Mouse (Mus musculus) Patski (cell line): ENCODE measurements around the gene Adam15. TPM values are rescaled to one million over a fixed set of nuclear protein-coding genes. Genes with fewer than 3 reads are reported as not detected.

Source experiments
- ATAC-seq: fragments of 100-300 bp; one replicate; pipeline ENCODE4 v1.8.0; 2021
- CTCF ChIA-PET: fragments of 350-600 bp; sonication (Branson Sonifier 250); formaldehyde crosslinking; loops from one replicate; lab custom pipeline; 2022; ENCODE audit warnings: inconsistent platforms; lab: Charles Lee
- POLR2A ChIA-PET: fragments of 350-600 bp; sonication (Branson Sonifier 250); formaldehyde crosslinking; loops from one replicate; lab custom pipeline; 2022; ENCODE audit warnings: antibody characterized with exemption, inconsistent platforms; lab: Charles Lee
- DNase-seq: peaks from one replicate; pipeline ENCODE4 v3.0.0-alpha.2; 2011; ENCODE audit warnings: low read depth, low spot score
- H3K27me3 ChIP-seq: fragments of 371-371 bp; one replicate; pipeline ENCODE4 v1.5.1; 2021
- CTCF ChIP-seq: fragments of 100-300 bp; IDR thresholded peaks from one replicate; pipeline ENCODE4 v1.5.1; 2021
- in situ Hi-C: fragments of 300-500 bp; cut with MboI; formaldehyde crosslinking; loops from 3 replicates; pipeline ENCODE4 v1.11.1; 2018; ENCODE audit warnings: low pct_unique_long_range_greater_than_20kb, mixed read lengths
- polyA plus RNA-seq: library from polyadenylated mRNA; unstranded; gene quantifications from one replicate; pipeline ENCODE4 v1.2.3, GENCODE M21; 2021

Adam15 gene
- polyA plus RNA-seq, 1 experiment from 2014 or later = 226 TPM

GRCm38 (mm10) chr3:89391663-89392511 is 42.1 kb upstream of the Adam15 start:
- DNase-seq (no peak), ATAC-seq (no peak)
- CTCF ChIA-PET = interaction anchor here (1.2 to 2.1 kb wide), 9 partner anchors 10 to 94 kb away, joined by 3 to 11 read pairs (median 5); no protein-coding TSS in a partner anchor
- POLR2A ChIA-PET = interaction anchor here (0.6 to 8.2 kb wide), 14 partner anchors 14 to 689 kb away, joined by 3 to 56 read pairs (median 4); partner anchors contain the start of genes Efna1 and Flad1
- no peak for TF ChIP-seq CTCF
- in situ Hi-C loops = no loop called here
- no peaks in the 10 kb centered on the region for H3K27me3 ChIP-seq

- ChIA-PET CTCF (interaction anchor here (1.2 to 2.1 kb wide), 7 partner anchors 9 to 51 kb away, joined by 3 to 11 read pairs (median 5); no protein-coding TSS in a partner anchor), POLR2A (interaction anchor here (0.5 to 8.2 kb wide), 13 partner anchors 9 to 690 kb away, joined by 3 to 56 read pairs (median 4); partner anchors contain the start of gene Flad1)
- ATAC-seq = no peak
- TF ChIP-seq CTCF = no peak
- H3K27me3 ChIP-seq = no peaks in the 10 kb centered on the region
- DNase-seq = no peak
- in situ Hi-C loops = no loop called here
These were observed 41.2 kb upstream of the Adam15 start for GRCm38 (mm10) chr3:89390699-89391662.

- in situ Hi-C loops = no loop called here
These were observed 40.3 kb upstream of the Adam15 start for GRCm38 (mm10) chr3:89390111-89390515.

GRCm38 (mm10) chr3:89388901-89389740 is 39.3 kb upstream of the Adam15 start:
- ATAC-seq (no peak), DNase-seq (no peak)
- ChIA-PET CTCF (interaction anchor here (0.7 to 1.5 kb wide), 4 partner anchors 9 to 27 kb away, joined by 3 to 4 read pairs (median 3); partner anchors contain the start of gene Dcst2), POLR2A (interaction anchor here (2.1 to 8.2 kb wide), 2 partner anchors 12 to 32 kb away, joined by 12 to 56 read pairs; no protein-coding TSS in a partner anchor)
- in situ Hi-C loops = no loop called here
- H3K27me3 ChIP-seq = no peaks in the 10 kb centered on the region
- TF ChIP-seq CTCF = no peak

More at GRCm38 (mm10) chr3:89390111-89390515, 40.3 kb upstream of the Adam15 start:
- DNase-seq (no peak), ATAC-seq (no peak)
- no peak for TF ChIP-seq CTCF
- no peaks in the 10 kb centered on the region for H3K27me3 ChIP-seq
- ChIA-PET POLR2A (interaction anchor here (0.8 to 8.2 kb wide), 4 partner anchors 8 to 39 kb away, joined by 3 to 56 read pairs (median 8); no protein-coding TSS in a partner anchor), CTCF (interaction anchor here (1.2 to 2.0 kb wide), 2 partner anchors 12 to 50 kb away, joined by 3 to 5 read pairs; no protein-coding TSS in a partner anchor)

- in situ Hi-C loops = no loop called here
- no peak for ATAC-seq
- TF ChIP-seq CTCF = no peak
- ChIA-PET CTCF (interaction anchor here (0.7 to 1.7 kb wide), 4 partner anchors 8 to 34 kb away, joined by 3 to 9 read pairs (median 4); partner anchors contain the start of gene Dcst2), POLR2A (interaction anchor here (1.3 kb wide), 1 partner anchor 15 kb away, joined by 6 read pairs; no protein-coding TSS in a partner anchor)
- no peaks in the 10 kb centered on the region for H3K27me3 ChIP-seq
- DNase-seq = no peak
These were observed 38.5 kb upstream of the Adam15 start for GRCm38 (mm10) chr3:89388134-89388881.

GRCm38 (mm10) chr3:89387632-89388031 is 37.8 kb upstream of the Adam15 start:
- POLR2A ChIA-PET = interaction anchor here (1.3 to 1.4 kb wide), 2 partner anchors 10 to 15 kb away, joined by 4 to 6 read pairs; no protein-coding TSS in a partner anchor
- CTCF ChIA-PET = interaction anchor here (1.7 kb wide), 1 partner anchor 33 kb away, joined by 9 read pairs; no protein-coding TSS in a partner anchor
- in situ Hi-C loops = no loop called here
- no peak for DNase-seq
- H3K27me3 ChIP-seq = no peaks in the 10 kb centered on the region
- ATAC-seq = no peak
- TF ChIP-seq CTCF = no peak

GRCm38 (mm10) chr3:89386438-89387420 is 36.9 kb upstream of the Adam15 start:
- POLR2A ChIA-PET = interaction anchor here (1.3 to 1.4 kb wide), 2 partner anchors 9 to 14 kb away, joined by 4 to 6 read pairs; no protein-coding TSS in a partner anchor
- ATAC-seq (no peak), DNase-seq (no peak)
- no peak for TF ChIP-seq CTCF
- no peaks in the 10 kb centered on the region for H3K27me3 ChIP-seq
- in situ Hi-C loops = no loop called here
- CTCF ChIA-PET = interaction anchor here (1.7 kb wide), 1 partner anchor 33 kb away, joined by 9 read pairs; no protein-coding TSS in a partner anchor
